Mouse (Mus musculus): ENCODE results near the gene Afdn.

GRCm38 (mm10) chr17:13914531-13914930, 154.2 kb downstream of the Afdn start:
- TF ChIP-seq CTCF (IDR thresholded peaks at IDR 0.05; ENCODE audit: low read depth, low read length): no peak
- TF ChIP-seq POLR2A (IDR thresholded peaks at IDR 0.05; ENCODE audit: borderline replicate concordance, low read depth, low read length): no peak
